Mouse (Mus musculus) common myeloid progenitor, adult 5-6 weeks (primary cell): Measurements from ENCODE around the gene Mat2a. TPM values are rescaled to one million over a fixed set of nuclear protein-coding genes. Genes with fewer than 3 reads are reported as not detected.
A peak's percentile ranks its signal among the peaks of the same experiment; 100 is the strongest.

Source experiments
- ATAC-seq: replicated peaks from 2 replicates; pipeline ENCODE4 v1.8.0; 2016; ENCODE audit warnings: low read depth, mild to moderate bottlenecking, moderate TSS enrichment, inconsistent platforms; ENCODE audit not compliant: poor library complexity, severe bottlenecking
- total RNA-seq: library from RNA; stranded (forward); fragments of 200-1000, 187-1606 nt; gene quantifications from 2 replicates; pipeline ENCODE4 v1.2.3, GENCODE M21; 2017

Gene Mat2a
- total RNA-seq, 1 experiment from 2014 or later = 303 TPM

- no peak for ATAC-seq
Observed at GRCm38 (mm10) chr6:72387816-72388215, 51.5 kb downstream of the Mat2a start.

- ATAC-seq = no peak
Observed at GRCm38 (mm10) chr6:72386561-72386960, 52.8 kb downstream of the Mat2a start.

GRCm38 (mm10) chr6:72385258-72385657 is 54.1 kb downstream of the Mat2a start:
- ATAC-seq = no peak

GRCm38 (mm10) chr6:72383952-72384351 is 55.4 kb downstream of the Mat2a start:
- peak; percentile 52 for ATAC-seq

GRCm38 (mm10) chr6:72383142-72383820 is 56.1 kb downstream of the Mat2a start:
- no peak for ATAC-seq

Other genes with a start within 250 kb of the Mat2a start
- 0.39 and 0.82 TPM in 2 replicates for gene Atoh8, start 204.0 kb downstream of the Mat2a start, total RNA-seq
- gene Sftpb, start 134.9 kb downstream of the Mat2a start, total RNA-seq = not detected in 2 replicates
- 122 and 147 TPM in 2 replicates for gene Usp39, start 94.4 kb downstream of the Mat2a start, total RNA-seq
- 25.2 and 25.8 TPM in 2 replicates for gene 0610030E20Rik, start 92.2 kb downstream of the Mat2a start, total RNA-seq
- gene Tmem150a, start 84.1 kb downstream of the Mat2a start, total RNA-seq = 1.2 TPM in 1 of 2 replicates, not detected in the other
- gene Rnf181, start 72.6 kb downstream of the Mat2a start, total RNA-seq = 30.2 and 44.7 TPM in 2 replicates
- 83.8 and 85.7 TPM in 2 replicates for gene Vamp5, start 59.1 kb downstream of the Mat2a start, total RNA-seq
- gene Vamp8, start 48.9 kb downstream of the Mat2a start, total RNA-seq = 281 and 362 TPM in 2 replicates
- 6.6 and 12.7 TPM in 2 replicates for gene Ggcx, start 25.2 kb downstream of the Mat2a start, total RNA-seq
- not detected in 2 replicates for gene Sh2d6, start 82.1 kb upstream of the Mat2a start, total RNA-seq
- 32.4 and 56.4 TPM in 2 replicates for gene Capg, start 104.8 kb upstream of the Mat2a start, total RNA-seq
- gene Elmod3, start 158.9 kb upstream of the Mat2a start, total RNA-seq = 4.5 and 9.3 TPM in 2 replicates
- 13.3 and 17.4 TPM in 2 replicates for gene Retsat, start 158.9 kb upstream of the Mat2a start, total RNA-seq
- gene Tgoln1, start 177.4 kb upstream of the Mat2a start, total RNA-seq = 56.4 and 66.7 TPM in 2 replicates